Mouse (Mus musculus) large intestine, adult 2 months (tissue): Measurements from ENCODE around the gene Nt5dc2. TPM values are rescaled to one million over a fixed set of nuclear protein-coding genes. Genes with fewer than 3 reads are reported as not detected.
A peak's percentile ranks its signal among the peaks of the same experiment; 100 is the strongest.

ENCODE experiments used
- DNase-seq: peaks from one replicate; pipeline ENCODE4 v3.0.0-alpha.2; 2012; ENCODE audit warnings: low read depth, low spot score
- WGBS: fragments of 180-500 bp; shearing (Covaris S2); methylation state at CpG from one replicate; pipeline ENCODE4 v1.1.7; 2018; 5-methylcytosine and 5-hydroxymethylcytosine counted together
- polyA plus RNA-seq: library from polyadenylated mRNA; depleted of rRNA; stranded (reverse); fragments of >200 nt; gene quantifications from 2 replicates; pipeline ENCODE4 v1.2.3, GENCODE M21; 2012; rRNA removed

The Nt5dc2 gene
- polyA plus RNA-seq, result 9.5 and 9.8 TPM in 2 replicates

DNA sequence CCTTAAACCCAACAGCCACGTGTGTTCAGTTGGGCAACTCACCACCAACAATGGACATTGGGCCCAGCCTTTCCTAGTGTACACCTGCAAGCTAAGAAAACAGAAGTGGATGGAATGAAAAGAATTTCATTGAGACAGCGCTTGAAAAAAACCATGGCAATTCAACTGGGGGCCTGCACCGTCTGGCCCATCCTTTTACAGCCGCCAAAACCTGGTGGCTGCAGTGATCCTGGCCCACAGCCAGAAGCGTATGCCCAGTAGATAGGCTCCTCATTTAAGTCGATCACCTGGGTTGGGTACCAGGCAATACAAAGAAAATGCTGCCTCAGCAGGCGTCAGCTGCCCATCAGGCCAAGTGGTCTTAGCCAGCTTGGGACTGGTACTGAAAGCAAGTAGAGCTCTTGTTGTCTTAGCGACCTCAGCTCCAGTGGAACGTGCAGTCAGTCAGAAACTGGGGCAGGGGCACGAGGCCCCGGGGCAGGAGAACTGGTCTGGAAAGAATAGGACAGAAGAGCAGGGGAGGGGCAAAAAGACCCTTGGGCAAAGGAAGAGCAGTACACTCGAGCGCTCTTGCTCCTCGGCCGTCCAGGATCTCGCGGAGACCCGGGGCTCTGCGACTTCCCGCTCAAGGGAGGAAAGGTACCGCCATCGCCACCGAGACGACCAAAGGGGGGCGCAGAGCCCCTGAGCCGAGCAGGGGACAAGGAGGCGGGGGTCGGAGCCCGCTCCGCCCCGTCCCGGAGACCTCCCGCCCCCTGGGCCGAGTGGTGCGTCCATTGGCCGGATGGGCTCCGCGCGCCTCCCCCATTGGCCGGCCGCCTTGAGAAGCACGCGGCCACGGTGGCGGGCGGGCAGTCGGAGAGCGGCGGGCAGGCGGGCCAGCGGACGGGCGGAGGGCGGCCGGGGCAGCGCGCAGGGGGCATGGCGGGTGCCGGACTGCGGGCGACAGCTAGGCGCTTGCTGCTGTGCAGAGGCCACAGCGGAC, at the start of gene Nt5dc2:
Gene Nt5dc2 (plus strand): TSS at position 818 of the 985 bp plus-strand sequence.
- WGBS, result 4% methylated on average over 62 of the region's 63 CpGs

DNA sequence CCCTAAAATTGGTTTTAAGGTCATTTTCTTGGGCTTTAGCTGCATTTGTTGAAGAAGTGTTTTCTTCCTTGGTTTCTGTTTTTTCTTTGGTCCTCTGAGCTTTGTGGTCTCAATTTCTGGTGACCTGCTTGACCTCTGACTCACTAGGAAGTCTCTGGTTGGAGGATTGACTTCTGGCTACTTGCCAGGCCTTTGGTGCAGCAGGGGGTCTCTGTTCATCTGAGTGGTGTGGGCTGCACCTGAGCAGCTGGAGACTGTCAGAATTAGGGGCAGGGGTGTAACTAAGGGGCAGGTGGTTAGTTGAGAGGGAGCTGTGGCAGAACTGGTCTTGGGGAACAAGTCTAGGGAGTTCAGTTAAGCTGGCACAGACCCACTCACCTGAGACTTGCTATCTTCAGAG, 49.7 kb upstream of the Nt5dc2 start:
- no peak for DNase-seq

More for the DNA sequence above, at the start of gene Nt5dc2:
- peak; percentile 24 for DNase-seq

DNA sequence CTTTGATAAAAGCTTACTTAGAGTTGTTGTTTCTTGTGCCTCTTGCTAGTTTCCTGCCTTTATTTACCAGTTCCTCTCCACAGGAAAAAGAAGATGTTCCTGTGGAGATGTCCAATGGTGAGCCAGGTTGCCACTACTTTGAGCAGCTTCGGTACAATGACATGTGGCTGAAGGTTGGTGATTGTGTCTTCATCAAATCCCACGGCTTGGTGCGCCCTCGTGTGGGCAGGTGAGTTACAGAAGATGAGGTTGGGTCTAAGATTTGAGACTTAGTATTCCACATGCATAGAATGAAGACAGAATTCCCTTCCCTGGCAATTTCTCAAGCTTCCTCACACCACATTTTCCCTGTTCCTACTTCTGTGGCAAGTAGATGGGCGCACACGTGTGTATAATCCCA, 43.4 kb upstream of the Nt5dc2 start:
- 73% methylated on average over 6 of the region's 6 CpGs for WGBS
- DNase-seq, result peak; percentile 2

DNA sequence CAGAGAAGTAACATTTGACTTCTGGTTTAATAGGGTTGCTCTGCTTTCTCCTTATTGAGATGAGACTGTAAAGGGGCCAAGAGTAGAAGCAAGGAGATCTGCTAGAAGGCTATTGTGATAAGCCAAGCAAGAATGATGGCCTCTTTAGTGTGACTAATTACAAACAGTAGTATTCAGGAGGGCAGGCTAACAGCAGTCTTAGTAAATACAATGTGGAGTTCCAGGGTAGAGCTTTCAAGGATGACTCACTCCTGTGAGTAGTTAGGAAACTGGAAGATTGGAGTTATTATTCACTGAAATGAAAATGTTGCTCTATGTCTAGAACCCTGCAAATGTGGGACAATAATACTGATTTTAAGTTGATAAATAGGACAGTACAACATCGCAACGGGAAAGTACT, 42.3 kb upstream of the Nt5dc2 start:
- WGBS, result 87% methylated on average over 2 of the region's 2 CpGs
- DNase-seq, result no peak

DNA sequence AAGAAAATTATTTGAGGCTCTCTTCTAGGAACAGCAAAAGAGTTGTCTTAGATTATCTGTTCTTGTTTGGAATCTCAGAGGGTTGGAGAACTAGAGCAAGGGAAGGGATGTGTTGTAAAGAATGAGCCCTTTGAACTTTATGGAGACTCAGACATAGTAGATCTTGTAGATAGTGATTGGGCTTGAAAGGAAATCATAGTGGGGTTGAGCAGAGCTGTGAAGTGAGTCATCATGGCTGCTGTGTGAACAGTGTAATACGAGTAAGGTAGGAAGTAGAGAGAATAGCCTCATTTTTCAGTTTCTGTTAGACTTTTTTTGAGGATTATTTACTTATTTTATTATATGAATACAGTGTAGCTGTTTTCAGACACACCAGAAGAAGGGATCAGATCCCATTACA, 40.9 kb upstream of the Nt5dc2 start:
- 40% methylated on average over 1 of the region's 1 CpGs for WGBS
- peak; percentile 7 for DNase-seq

DNA sequence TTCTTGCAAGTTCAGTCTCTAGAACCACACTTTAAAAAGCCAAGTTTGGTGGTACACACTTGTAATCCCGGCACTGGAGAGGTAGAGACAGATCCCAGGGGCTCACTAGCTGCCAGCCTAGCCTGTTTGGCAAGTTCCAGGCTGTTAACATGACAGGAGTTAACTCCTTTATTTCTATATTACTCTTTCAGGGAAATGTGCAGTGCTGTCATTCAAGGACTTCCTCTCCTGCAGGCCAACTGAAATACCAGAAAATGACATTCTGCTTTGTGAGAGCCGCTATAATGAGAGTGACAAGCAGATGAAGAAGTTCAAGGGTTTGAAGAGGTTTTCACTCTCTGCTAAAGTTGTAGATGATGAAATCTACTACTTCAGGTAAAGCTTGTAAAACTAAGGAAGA, 25.7 kb upstream of the Nt5dc2 start:
- 54% methylated on average over 2 of the region's 2 CpGs for WGBS
- DNase-seq, result no peak

DNA sequence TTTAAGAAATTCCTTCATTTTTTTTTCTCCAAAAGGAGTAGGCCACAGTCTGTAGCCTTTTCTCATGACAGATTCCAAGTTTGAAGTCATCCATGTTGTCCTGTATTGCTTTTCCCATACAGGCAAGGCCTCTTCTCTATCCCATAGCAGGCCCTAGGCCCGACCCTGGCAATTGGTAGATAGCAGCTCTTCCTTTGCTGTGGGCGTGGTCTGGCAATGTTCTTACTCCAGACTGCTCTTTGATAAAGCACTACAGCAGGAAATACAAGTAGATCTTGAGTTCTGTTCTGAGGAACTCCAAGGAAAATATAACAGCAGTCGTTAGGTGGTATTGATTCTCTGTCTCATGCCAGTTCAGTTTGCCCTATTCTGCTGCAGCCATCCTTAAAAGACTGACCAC, 20.2 kb upstream of the Nt5dc2 start:
- DNase-seq, result no peak
- WGBS, result 60% methylated on average over 3 of the region's 3 CpGs

DNA sequence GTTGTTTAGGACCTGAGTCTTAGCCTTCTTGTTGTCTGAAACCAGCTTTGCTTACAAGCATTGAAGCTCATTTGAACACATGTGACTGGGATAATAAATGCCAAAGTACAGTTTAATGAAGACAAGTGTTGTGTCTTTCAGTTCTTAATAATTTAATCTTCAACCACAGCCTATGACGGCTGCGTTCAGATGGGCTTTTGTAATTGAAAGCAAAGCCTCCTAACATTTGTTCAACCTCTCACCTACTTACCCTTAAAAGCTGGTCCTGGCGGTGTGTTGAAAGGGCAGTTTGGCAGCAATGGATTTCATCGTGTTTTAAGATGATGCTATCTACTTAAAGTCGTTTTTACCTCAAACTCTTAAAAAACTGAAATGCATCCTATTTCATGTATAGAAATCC, 18.7 kb upstream of the Nt5dc2 start:
- no peak for DNase-seq
- WGBS, result 68% methylated on average over 5 of the region's 5 CpGs

DNA sequence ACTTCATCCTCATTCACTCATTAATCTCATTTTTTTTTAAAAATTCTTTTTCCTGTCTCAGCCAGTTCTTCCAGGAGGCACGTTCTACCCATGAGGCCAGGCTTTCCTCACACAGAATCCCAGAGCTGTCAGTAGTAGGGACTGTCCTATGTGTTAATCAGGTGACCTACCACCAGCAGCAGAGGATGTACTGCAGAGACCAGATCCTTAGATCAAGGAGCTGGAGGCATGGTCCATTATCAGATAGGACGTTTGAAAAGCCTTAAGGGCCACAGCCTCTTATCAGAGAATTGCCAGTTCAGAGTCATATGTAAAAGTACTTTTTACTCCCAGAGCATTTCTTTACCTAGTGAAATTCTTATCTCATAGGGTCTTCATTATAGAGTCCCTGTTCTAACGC, 16.8 kb upstream of the Nt5dc2 start:
- WGBS, result 81% methylated on average over 3 of the region's 3 CpGs
- no peak for DNase-seq

DNA sequence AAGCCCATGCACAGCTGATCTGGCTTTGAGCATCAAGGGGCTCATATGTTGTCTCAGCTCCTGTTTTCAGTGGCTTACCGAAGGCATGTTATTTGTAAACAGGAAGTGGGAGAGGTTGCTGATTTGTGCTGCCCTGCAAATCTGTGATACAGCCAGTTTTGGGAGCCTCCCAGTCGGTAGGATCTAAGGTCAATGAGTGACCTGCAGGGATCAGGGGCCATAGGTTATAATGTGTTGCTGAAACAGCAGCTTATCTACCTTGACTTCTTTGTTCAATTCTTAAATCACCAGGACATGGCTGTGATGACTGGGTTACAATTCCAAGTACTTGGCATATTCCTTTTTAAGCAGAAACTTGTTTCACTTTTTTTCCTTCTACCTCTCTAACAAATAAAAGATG, 15.3 kb upstream of the Nt5dc2 start:
- DNase-seq, result no peak
- WGBS, result 52% methylated on average over 2 of the region's 2 CpGs

DNA sequence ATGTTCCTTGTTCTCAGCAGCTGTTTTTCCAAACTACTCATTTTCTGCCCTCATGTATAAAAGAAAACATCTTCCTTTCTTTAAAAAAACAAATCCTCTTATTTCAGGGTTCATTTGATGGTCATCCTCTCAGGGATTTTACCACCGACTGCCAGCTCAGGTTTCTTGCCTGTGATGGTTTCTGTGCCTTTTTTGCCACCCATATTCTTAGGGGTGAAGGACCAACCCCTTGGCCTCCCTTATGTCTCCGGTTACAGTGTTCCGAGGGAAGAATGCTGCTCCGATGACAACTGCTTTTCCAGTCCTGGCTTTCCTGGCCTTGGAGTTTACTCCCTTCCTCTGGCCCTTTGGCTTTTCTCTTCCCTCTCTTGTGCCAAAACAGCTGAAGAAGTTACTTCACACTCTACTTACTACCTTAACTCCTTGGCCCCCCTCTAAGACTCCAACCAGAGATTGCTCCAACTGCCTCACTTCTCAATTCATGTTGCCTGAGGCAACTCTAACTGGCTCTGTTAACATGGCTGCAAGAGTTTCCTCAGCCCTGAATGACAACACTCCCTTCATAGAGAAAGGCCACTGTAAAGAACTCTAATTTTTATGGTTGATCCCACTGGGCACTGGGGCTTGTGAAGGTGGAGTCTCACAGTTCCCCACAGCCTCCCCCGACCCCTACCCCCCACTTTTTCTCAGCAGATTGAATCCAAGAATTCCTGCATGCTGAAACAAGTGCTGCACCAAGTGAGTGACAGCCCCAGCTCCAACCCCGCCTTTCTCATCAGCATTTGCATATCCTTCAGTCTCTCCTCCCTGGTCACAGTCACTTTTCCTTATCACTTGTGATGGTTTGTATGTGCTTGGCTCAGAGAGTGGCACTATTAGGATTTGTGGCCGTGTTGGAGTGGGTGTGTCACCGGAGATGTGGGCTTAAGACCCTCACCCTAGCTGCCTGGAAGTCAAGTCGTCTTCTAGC, 5.5 kb upstream of the Nt5dc2 start:
- DNase-seq, result no peak
- 70% methylated on average over 9 of the region's 9 CpGs for WGBS

DNA sequence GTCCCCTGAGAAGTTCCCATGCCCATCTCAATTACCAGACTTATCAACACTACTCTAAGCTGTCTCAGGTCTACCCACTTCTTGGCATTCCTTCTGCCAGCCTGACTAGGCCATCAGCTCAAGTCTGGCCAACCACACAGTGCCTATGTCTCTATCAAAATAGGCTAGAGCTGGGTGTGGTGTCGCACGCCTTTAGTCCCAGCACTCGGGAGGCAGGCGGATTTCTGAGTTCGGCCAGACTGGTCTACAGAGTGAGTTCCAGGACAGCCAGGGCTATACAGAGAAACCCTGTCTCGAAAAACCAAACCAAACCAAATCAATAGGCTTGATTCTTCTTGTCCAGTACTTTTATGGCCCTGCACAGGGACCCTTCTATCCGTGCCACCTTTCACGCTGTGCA, 4.0 kb upstream of the Nt5dc2 start:
- no peak for DNase-seq
- 85% methylated on average over 8 of the region's 8 CpGs for WGBS

DNA sequence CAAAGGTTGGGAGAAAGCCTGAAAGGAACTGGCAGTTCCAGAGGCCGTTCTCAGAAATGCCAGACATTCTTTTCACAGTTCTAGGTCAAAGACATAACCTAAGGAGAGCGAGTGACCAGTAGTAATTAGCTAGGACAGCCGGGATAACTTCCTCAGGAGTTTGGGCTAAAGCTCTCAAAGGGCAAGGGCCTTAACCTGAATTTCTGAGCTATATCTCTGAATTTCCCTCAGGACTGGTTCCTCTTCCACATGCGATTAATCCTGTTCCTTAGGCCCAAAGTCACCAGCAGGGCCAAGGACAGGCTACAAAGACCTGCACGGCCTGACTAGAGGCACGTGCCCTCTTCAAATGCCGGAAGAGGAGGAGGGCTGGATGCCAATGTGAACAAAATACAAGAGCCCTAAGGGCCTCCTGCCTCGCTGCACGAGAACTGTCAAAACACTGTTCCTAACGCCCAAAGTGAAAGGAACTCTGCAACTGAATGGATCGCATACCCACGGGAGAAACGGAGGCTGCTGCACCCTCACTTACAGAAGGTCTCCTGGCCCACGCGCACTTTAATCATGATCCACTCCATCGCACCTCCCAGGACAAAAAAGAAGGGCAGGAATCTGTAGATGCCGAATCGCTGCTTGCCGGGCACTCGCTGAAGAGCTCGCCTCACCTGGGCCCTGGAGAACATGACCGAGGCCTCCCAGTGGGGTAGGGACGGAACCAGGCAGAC, 2.6 kb upstream of the Nt5dc2 start:
- peak; percentile 40 for DNase-seq
- under 1% methylated on average over 23 of the region's 23 CpGs for WGBS

DNA sequence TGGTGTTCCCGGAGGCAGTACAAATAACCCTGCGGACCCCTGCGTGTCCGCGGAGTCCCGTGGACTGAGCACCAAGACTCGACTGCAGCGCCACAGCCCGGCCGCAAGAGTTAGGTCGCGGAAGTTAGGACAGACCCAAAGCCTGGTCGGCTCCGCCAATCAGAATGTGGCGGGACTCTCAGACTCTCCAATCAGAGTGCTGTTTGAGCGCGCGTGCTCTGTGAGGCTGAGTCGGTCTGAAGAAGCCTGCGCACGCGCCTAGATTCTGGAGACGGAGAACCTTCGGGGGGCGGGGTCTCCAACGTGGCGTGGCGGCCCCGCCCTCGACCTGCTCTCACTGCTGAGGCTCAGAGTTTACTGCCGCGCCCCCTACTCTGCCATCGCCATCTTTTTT, 2.0 kb upstream of the Nt5dc2 start, which contains the start of gene Smim4:
Gene Smim4 (minus strand): TSS at position 131 of the 394 bp plus-strand sequence.
- under 1% methylated on average over 33 of the region's 33 CpGs for WGBS
- peak; percentile 97 for DNase-seq

DNA sequence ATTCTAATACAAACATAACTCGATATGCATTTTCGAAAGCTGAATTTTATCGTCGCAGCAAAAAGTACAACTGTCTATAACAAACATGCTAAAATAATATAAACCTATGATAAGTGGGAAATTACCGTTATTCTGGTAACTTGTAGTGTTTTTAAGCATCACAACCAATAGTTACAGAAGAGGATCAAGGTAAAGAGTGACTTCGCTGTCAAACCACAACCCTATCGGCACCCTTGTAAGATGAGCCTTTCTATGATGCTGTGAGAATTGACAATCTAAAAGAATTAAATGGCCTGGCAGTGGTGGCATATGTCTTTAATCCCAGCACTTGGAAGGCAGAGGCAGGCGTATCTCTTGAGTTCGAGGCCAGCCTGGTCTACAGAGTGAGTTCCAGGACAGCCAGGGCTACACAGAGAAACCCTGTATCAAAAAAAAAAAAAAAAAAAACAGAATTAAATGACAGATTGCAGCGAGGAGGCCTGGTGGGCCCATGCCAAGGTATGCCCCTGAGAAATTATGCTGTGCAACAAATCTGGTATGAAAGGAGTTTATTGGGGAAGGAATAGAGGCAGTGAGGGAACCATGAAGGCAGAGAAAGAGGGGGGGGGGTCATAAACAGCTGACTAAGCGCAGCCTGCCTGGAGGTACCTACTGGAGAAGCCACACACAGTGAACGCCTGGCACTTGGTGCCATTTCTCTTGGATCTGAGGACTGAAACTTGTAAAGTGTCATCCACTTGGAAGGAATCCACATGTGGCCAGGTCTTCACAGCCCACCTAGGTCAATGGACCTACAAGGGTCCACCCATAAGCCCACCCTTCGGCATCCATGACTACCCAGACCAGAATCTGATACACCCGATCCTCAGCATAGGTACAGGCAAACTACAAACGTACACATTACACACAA, 1.3 kb upstream of the Nt5dc2 start:
- 58% methylated on average over 15 of the region's 15 CpGs for WGBS
- DNase-seq, result no peak

DNA sequence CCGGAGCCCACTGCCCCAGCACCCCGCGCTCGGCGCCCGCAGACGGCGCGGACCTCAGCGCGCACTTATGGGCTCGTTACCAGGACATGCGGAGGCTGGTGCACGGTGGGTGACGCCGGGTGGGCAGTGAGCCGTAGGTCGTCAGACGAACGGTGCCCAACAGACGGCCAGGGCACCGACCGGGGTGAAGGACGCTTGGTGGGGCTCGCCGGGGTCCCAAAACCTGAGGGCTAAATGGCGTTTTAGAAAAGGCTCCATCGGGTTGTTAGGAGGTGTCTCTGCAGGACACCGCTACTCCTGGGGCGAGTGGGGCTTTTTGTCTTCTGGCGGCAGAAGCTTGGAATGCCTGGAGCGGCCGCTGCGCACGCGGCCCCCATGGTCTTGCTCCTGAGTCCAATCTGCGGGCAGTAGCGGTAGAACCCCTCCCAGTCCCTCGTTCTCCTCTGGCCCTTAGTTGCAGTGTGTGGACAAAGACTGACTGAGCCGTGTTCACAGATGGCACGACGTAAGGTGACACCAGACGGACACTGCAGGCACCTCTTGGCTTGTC, 494 bp downstream of the Nt5dc2 start:
- DNase-seq, result no peak
- 5% methylated on average over 43 of the region's 43 CpGs for WGBS

DNA sequence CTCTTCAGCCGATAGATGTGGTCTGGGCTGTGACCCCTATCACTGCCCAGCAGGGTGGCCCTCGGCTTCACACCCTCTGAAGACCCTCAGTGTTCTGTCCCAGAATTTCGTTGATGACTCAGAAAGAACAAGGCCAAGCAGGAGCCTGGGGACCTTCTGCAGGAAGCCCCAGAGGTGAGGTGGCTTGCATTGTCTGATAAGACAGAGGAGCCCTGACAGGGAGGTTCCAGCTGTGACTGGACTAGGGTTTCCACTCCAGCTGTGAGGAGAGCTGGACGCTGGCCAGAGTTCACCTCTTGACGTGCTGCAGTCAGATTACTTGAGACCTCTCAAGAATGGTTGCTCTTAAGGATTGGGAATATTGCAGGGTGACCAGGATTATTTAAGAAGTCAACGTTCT, 1.2 kb downstream of the Nt5dc2 start:
- DNase-seq, result no peak
- 39% methylated on average over 6 of the region's 6 CpGs for WGBS

DNA sequence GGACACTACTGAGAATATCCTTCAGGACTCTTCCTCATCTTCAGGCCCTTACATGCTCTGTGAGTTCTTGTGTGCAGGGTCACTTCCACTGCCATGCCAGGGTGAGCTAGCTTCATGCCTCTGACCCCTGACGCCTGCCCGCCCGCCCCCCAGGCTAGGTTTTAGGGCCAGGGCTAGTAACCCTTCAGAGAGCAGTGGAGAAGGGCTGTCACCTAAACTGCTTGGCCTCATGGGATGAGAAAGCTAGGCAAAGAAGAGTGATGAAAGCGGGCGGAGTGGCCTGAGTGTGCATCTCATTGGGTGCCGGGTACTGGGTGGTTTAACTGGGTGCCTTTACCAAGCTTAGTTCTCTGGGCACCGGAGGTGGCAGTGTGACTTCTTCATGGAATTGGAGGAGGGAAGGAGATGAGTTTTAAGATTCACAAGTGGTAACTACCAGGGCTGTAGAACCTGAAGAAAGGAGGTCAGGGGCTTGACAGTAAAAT, 1.7 kb downstream of the Nt5dc2 start:
- WGBS, result 86% methylated on average over 7 of the region's 7 CpGs
- no peak for DNase-seq
